25 mouse cellular contexts compared by ENCODE assay signal in the genomic region with DNA sequence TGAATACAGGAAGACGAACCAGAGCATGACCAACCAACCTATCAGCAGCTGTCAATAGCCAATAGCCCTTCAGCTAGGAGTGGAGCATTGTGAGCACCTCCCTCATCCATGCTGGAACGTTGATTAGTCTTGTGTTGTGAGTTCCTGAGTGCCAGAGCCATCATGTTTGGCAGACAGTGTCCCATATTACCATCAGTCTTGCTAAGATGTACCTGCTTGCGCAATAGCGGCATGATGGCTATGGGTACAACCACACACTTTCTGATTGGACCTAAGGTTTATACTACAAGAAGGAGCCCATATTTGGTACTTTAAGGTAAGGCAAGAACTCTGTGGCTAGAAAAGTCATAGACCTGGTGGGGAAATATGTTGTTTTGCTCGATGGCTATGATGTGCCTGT. TPM values are rescaled to one million over a fixed set of nuclear protein-coding genes. Genes with fewer than 3 reads are reported as not detected.
DNase-seq lines count a peak whose midpoint lies in the region; ATAC-seq and TF ChIP-seq lines count a peak whose summit lies in the region.
"Had no signal": no experiment of that assay in that cellular context is flagged by ENCODE, and none has a peak within 500 bp of the region (broad histone marks: within the 10 kb centered on the region; RNA-seq: fewer than 3 reads in every experiment).

No protein-coding gene starts in this region.

- TF ChIP-seq CTCF in liver, adult 2 months (IDR thresholded peaks at IDR 0.05; ENCODE audit: low read depth, low read length), result no peak
- TF ChIP-seq CTCF in C2C12 (IDR thresholded peaks at IDR 0.05; ENCODE audit: control insufficient read depth, insufficient read depth, insufficient read length), result no peak

- ATAC-seq in heart, embryonic 13.5 days (ENCODE audit: extremely low read depth, insufficient number of reproducible peaks, low FRiP score, low TSS enrichment), result no peak
- ATAC-seq in heart, embryonic 12.5 days (ENCODE audit: insufficient number of reproducible peaks, low FRiP score), result no peak
- no peak for ATAC-seq in heart, embryonic 16.5 days (replicated peaks; ENCODE audit: extremely low read depth, insufficient read depth, low FRiP score)
- ATAC-seq in liver, embryonic 11.5 days (replicated peaks; ENCODE audit: low FRiP score), result no peak
- no peak for ATAC-seq in inflammation-experienced regulatory T-cells, adult 6 months
- ATAC-seq: activated CD4-positive, CD25-positive, alpha-beta regulatory T cell, adult 4 months; CD4-positive, CD25-positive, alpha-beta regulatory T cell, adult 4 months; forebrain, embryonic 13.5 days; forebrain, embryonic 15.5 days; Patski had no signal

- no peak overlapping the region for H3ac ChIP-seq in C2C12 (ENCODE audit: control insufficient read depth, insufficient read length, low read depth)

- peaks cover 45% of the 10 kb centered on the region for H3K4me1 ChIP-seq in heart, embryonic 13.5 days
- peaks cover 31% of the 10 kb centered on the region for H3K4me1 ChIP-seq in heart, embryonic 12.5 days (replicated peaks)
- H3K4me1 ChIP-seq in heart, embryonic 16.5 days (ENCODE audit: control insufficient read depth, insufficient read depth, low read length), result peaks cover 9% of the 10 kb centered on the region
- peaks cover 21% of the 10 kb centered on the region for H3K4me1 ChIP-seq in liver, adult 2 months (ENCODE audit: control insufficient read depth, insufficient read depth, low read length)
- peaks cover 10% of the 10 kb centered on the region for H3K4me1 ChIP-seq in liver, embryonic 11.5 days (replicated peaks; ENCODE audit: control insufficient read depth, insufficient read depth, low read length)
- H3K4me1 ChIP-seq: embryonic facial prominence, embryonic 10.5 days; embryonic facial prominence, embryonic 12.5 days; forebrain, embryonic 13.5 days; forebrain, embryonic 15.5 days had no signal

- H3K9ac ChIP-seq in heart, embryonic 13.5 days, result no peak overlapping the region
- H3K9ac ChIP-seq in heart, embryonic 12.5 days, result no peak overlapping the region
- no peak overlapping the region for H3K9ac ChIP-seq in heart, embryonic 16.5 days (ENCODE audit: low read length)
- peak overlapping the region; percentile 18; the same call in 1 of the 2 replicates for H3K9ac ChIP-seq in liver, adult 2 months (ENCODE audit: low read depth, low read length)
- H3K9ac ChIP-seq in liver, embryonic 11.5 days (ENCODE audit: low read depth, low read length), result no peak overlapping the region
- H3K9ac ChIP-seq: embryonic facial prominence, embryonic 12.5 days; forebrain, embryonic 13.5 days; forebrain, embryonic 15.5 days had no signal

- H3K79me2 ChIP-seq in liver, adult 2 months (ENCODE audit: control insufficient read depth, insufficient read depth, low read length), result no peaks in the 10 kb centered on the region
- H3K79me2 ChIP-seq in C2C12 (ENCODE audit: control insufficient read depth, insufficient read depth), result no peaks in the 10 kb centered on the region

- no peak overlapping the region for H3K4me2 ChIP-seq in heart, embryonic 13.5 days
- no peak overlapping the region for H3K4me2 ChIP-seq in heart, embryonic 12.5 days
- H3K4me2 ChIP-seq in heart, embryonic 16.5 days (ENCODE audit: low read depth, low read length), result no peak overlapping the region
- no peak overlapping the region for H3K4me2 ChIP-seq in liver, embryonic 11.5 days
- H3K4me2 ChIP-seq: embryonic facial prominence, embryonic 12.5 days; forebrain, embryonic 13.5 days; forebrain, embryonic 15.5 days had no signal

- intact Hi-C loops in heart, postnatal 10 days (cut with DNase I), result no loop called here

- H3K79me3 ChIP-seq in C2C12 (ENCODE audit: low read depth), result no peaks in the 10 kb centered on the region

- no peak for DNase-seq in heart, postnatal 10 days
- peak; percentile 98 for DNase-seq in liver, adult 2 months (ENCODE audit: extremely low read depth, low read depth, low spot score)
- no peak for DNase-seq in liver, embryonic 11.5 days (ENCODE audit: low spot score)
- DNase-seq: adrenal gland, adult 8-10 months; adrenal gland, postnatal 14 days; adrenal gland, postnatal 36 days; cerebellum, adult 11-12 months; cerebellum, adult 2 months; cerebellum, adult 9-10 months; cerebellum, postnatal 10 days; cerebellum, postnatal 25 days had no signal

- WGBS in heart, embryonic 13.5 days, result 95% methylated on average over 5 of the region's 5 CpGs
- WGBS in heart, embryonic 12.5 days, result 92% methylated on average over 5 of the region's 5 CpGs
- WGBS in heart, embryonic 16.5 days, result 89% methylated on average over 5 of the region's 5 CpGs
- 28% methylated on average over 5 of the region's 5 CpGs for WGBS in liver, adult 2 months
- WGBS in liver, embryonic 11.5 days, result 88% methylated on average over 5 of the region's 5 CpGs

- no peaks in the 10 kb centered on the region for H3K9me3 ChIP-seq in heart, embryonic 13.5 days
- peaks cover 4% of the 10 kb centered on the region; the same call in 1 of the 2 replicates for H3K9me3 ChIP-seq in heart, embryonic 12.5 days (replicated peaks)
- H3K9me3 ChIP-seq in heart, embryonic 16.5 days (replicated peaks; ENCODE audit: control insufficient read depth, low read length), result peaks cover 3% of the 10 kb centered on the region; the same call in 1 of the 2 replicates
- H3K9me3 ChIP-seq in liver, embryonic 11.5 days (ENCODE audit: control insufficient read depth, low read length), result no peaks in the 10 kb centered on the region
- H3K9me3 ChIP-seq: embryonic facial prominence, embryonic 12.5 days; forebrain, embryonic 15.5 days had no signal

- H3K27me3 ChIP-seq in heart, embryonic 13.5 days (replicated peaks), result no peaks in the 10 kb centered on the region
- H3K27me3 ChIP-seq in heart, embryonic 12.5 days (replicated peaks), result no peaks in the 10 kb centered on the region
- no peaks in the 10 kb centered on the region for H3K27me3 ChIP-seq in heart, embryonic 16.5 days (ENCODE audit: control insufficient read depth, insufficient read depth, low read length)
- H3K27me3 ChIP-seq in liver, adult 2 months (ENCODE audit: control insufficient read depth, insufficient read depth, low read length), result no peaks in the 10 kb centered on the region
- H3K27me3 ChIP-seq in liver, embryonic 11.5 days (replicated peaks; ENCODE audit: control insufficient read depth, insufficient read depth, low read length), result no peaks in the 10 kb centered on the region
- H3K27me3 ChIP-seq in C2C12 (ENCODE audit: control insufficient read depth, insufficient read depth, insufficient read length), result no peaks in the 10 kb centered on the region
- H3K27me3 ChIP-seq: CH12.LX; embryonic facial prominence, embryonic 12.5 days; forebrain, embryonic 13.5 days; forebrain, embryonic 15.5 days; Patski had no signal

- 0 out of 2 replicates have a peak, but pooled peaks have one; percentile 19 for TF ChIP-seq POLR2A in liver, adult 2 months (IDR thresholded peaks at IDR 0.05; ENCODE audit: extremely low read depth, insufficient read depth, low read length)

- H3K27ac ChIP-seq in heart, embryonic 13.5 days (replicated peaks), result peak overlapping the region; percentile 87
- no peak overlapping the region for H3K27ac ChIP-seq in heart, embryonic 12.5 days (ENCODE audit: poor library complexity, severe bottlenecking)
- peak overlapping the region; percentile 95 for H3K27ac ChIP-seq in heart, embryonic 16.5 days (ENCODE audit: low read length)
- H3K27ac ChIP-seq in liver, adult 2 months (replicated peaks; ENCODE audit: insufficient read depth, low read depth, low read length), result peak overlapping the region; percentile 87
- H3K27ac ChIP-seq in liver, embryonic 11.5 days (ENCODE audit: low read depth, low read length), result no peak overlapping the region
- H3K27ac ChIP-seq: embryonic facial prominence, embryonic 10.5 days; embryonic facial prominence, embryonic 12.5 days; forebrain, embryonic 13.5 days; forebrain, embryonic 15.5 days had no signal

- no peak overlapping the region for H3K4me3 ChIP-seq in heart, embryonic 13.5 days
- H3K4me3 ChIP-seq in heart, embryonic 12.5 days, result no peak overlapping the region
- H3K4me3 ChIP-seq in heart, embryonic 16.5 days (ENCODE audit: low read length), result no peak overlapping the region
- H3K4me3 ChIP-seq in liver, adult 2 months (ENCODE audit: insufficient read depth, low read depth, low read length), result peak overlapping the region; percentile 14; the same call in 1 of the 2 replicates
- H3K4me3 ChIP-seq in liver, embryonic 11.5 days (ENCODE audit: low read depth, low read length), result no peak overlapping the region
- H3K4me3 ChIP-seq in C2C12 (ENCODE audit: insufficient read depth, poor library complexity, severe bottlenecking), result no peak overlapping the region
- H3K4me3 ChIP-seq: embryonic facial prominence, embryonic 10.5 days; embryonic facial prominence, embryonic 12.5 days; forebrain, embryonic 13.5 days; forebrain, embryonic 15.5 days had no signal

- no peaks in the 10 kb centered on the region for H3K36me3 ChIP-seq in heart, embryonic 13.5 days
- H3K36me3 ChIP-seq in heart, embryonic 12.5 days, result no peaks in the 10 kb centered on the region
- no peaks in the 10 kb centered on the region for H3K36me3 ChIP-seq in heart, embryonic 16.5 days (ENCODE audit: control insufficient read depth, insufficient read depth)
- H3K36me3 ChIP-seq in liver, adult 2 months (ENCODE audit: control insufficient read depth, insufficient read depth, low read length), result no peaks in the 10 kb centered on the region
- no peaks in the 10 kb centered on the region for H3K36me3 ChIP-seq in liver, embryonic 11.5 days (ENCODE audit: control insufficient read depth, insufficient read depth, low read length)
- no peaks in the 10 kb centered on the region for H3K36me3 ChIP-seq in C2C12 (ENCODE audit: control insufficient read depth, insufficient read depth)
- H3K36me3 ChIP-seq: embryonic facial prominence, embryonic 10.5 days; embryonic facial prominence, embryonic 12.5 days; forebrain, embryonic 15.5 days; G1E had no signal

TF ChIP-seq in C2C12, 6 proteins besides CTCF, POLR2A, EP300 and RAD21:
- TF ChIP-seq CEBPB (IDR thresholded peaks at IDR 0.05; ENCODE audit: low read depth) (peak; percentile 64), FOSL1 (IDR thresholded peaks at IDR 0.05; ENCODE audit: insufficient read depth, low read length, poor library complexity, severe bottlenecking) (no peak)
TF ChIP-seq in C2C12: peak in this region for 1.

RNA-seq across cellular contexts. Expression of a gene that starts 22.8 kb away (rescaled TPM):
- 3,078 and 3,363 TPM in 2 replicates for polyA plus RNA-seq in heart, embryonic 13.5 days (2015; fragmentation: Nextera tagmentation; extraction: Ambion mirVana)
- 2,772 and 2,882 TPM in 2 replicates for polyA plus RNA-seq in heart, embryonic 12.5 days (2016; fragmentation: Nextera tagmentation; extraction: Ambion mirVana)
- polyA plus RNA-seq in heart, embryonic 16.5 days (2015; fragmentation: Nextera tagmentation; extraction: Ambion mirVana), result 3,112 and 3,297 TPM in 2 replicates
- total RNA-seq in heart, postnatal 10 days (2021), result 1,000 to 10,000 TPM; 3,592 to 3,750 TPM
- total RNA-seq in liver, adult 2 months (2014; rRNA removed), result 7,986 and 8,406 TPM in 2 replicates
- 2,468 and 2,707 TPM in 2 replicates for polyA plus RNA-seq in liver, adult 2 months (2012; rRNA removed)
- polyA plus RNA-seq in liver, embryonic 11.5 days (2014; fragmentation: Nextera tagmentation; extraction: Ambion mirVana), result 4,536 and 4,551 TPM in 2 replicates
- 7,691 TPM for polyA plus RNA-seq in C2C12 (2012; fragmentation: generic; extraction: Trizol)
- over 10,000 TPM in 2 of 3 experiments, 1,000 to 10,000 TPM in 1; 7,660 to 11,983 (median 10,337) TPM for polyA plus RNA-seq in inflammation-experienced regulatory T-cells, adult 6 months (2017; shearing (Covaris generic))

Comparison
In these comparisons a context has a peak if more than half of its experiments do, and no peak if none do; other contexts are left out.
1. H3K27ac ChIP-seq: peak in heart, embryonic 13.5 days (single experiment), heart, embryonic 16.5 days (single experiment) and liver, adult 2 months (single experiment); none in heart, embryonic 12.5 days (single experiment) and liver, embryonic 11.5 days (single experiment).